In the genomic region with DNA sequence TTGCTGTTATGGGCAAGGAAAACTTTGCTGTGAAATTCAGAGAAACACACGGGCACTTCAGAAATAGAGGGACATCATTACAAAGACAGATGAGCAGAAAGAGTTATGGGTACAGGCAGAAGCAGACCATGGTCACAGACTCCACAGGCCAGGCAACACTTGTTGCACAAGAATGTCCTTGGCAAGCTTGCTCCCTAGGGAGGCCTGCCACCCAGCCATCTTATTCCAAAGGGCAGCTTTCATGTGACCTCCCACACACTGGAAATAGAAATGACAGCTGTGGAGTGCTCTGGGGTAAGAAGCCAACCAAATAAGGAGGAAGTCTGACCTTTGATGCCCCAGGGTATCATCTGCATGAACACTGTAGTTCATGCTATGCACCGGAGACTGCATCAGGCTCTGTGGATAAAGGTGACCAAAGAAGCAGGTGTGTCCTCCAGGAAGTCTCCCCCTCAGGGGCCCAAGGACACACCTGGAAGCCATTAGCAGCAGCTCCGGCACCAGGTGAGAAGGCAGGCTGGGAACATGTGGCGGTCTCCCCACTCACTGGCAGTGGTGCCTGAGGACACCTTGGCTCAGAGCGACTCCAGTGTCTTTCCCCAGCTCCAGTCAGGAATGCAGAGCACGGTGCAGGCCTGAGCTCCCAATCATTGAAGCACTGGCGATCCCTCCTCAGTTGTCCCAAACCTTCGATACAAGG, we compare ENCODE assay signal across 22 mouse cellular contexts. TPM values are rescaled to one million over a fixed set of nuclear protein-coding genes. Genes with fewer than 3 reads are reported as not detected.
A peak's percentile ranks its signal among the peaks of the same experiment; 100 is the strongest.
DNase-seq lines count a peak whose midpoint lies in the region; ATAC-seq and TF ChIP-seq lines count a peak whose summit lies in the region.
"Had no signal": no experiment of that assay in that cellular context is flagged by ENCODE, and none has a peak within 500 bp of the region (broad histone marks: within the 10 kb centered on the region; RNA-seq: fewer than 3 reads in every experiment).

No protein-coding gene starts in this region.

- no peak overlapping the region for H3K4me3 ChIP-seq in kidney, adult 2 months (ENCODE audit: insufficient read depth, low read depth, low read length)
- H3K4me3 ChIP-seq in hindbrain, embryonic 16.5 days (ENCODE audit: low read length), result no peak overlapping the region
- H3K4me3 ChIP-seq: embryonic facial prominence, embryonic 10.5 days; forebrain, embryonic 15.5 days; hindbrain, embryonic 12.5 days; liver, embryonic 15.5 days; lung, embryonic 15.5 days; megakaryocyte, embryonic 14.5 days; midbrain, embryonic 13.5 days had no signal

- no peaks in the 10 kb centered on the region for H3K9me3 ChIP-seq in hindbrain, embryonic 16.5 days (ENCODE audit: control insufficient read depth, low read length)
- H3K9me3 ChIP-seq: embryonic facial prominence, embryonic 10.5 days; forebrain, embryonic 15.5 days; hindbrain, embryonic 12.5 days; liver, embryonic 15.5 days; lung, embryonic 15.5 days; megakaryocyte, embryonic 14.5 days; midbrain, embryonic 13.5 days had no signal

- TF ChIP-seq POLR2A in kidney, adult 2 months (IDR thresholded peaks at IDR 0.05; ENCODE audit: low read depth, low read length), result no peak

- peak; percentile 54 to 87 for DNase-seq in adrenal gland, adult (ENCODE audit: inconsistent age in 2 of 2, low spot score in 1 of 2)
- no peak for DNase-seq in adrenal gland, postnatal 4 days (ENCODE audit: low spot score in 2 of 2)
- peak; percentile 27 for DNase-seq in kidney, adult 2 months
- DNase-seq in kidney, postnatal 14 days, result no peak
- DNase-seq in adrenal gland, postnatal 36 days, result peak; percentile 56 to 70
- DNase-seq in gastrocnemius, postnatal 25 days, result peak; percentile 83
- no peak for DNase-seq in yolk sac, embryonic 10.5 days (ENCODE audit: low spot score)
- DNase-seq: cerebellum, adult 11 months; cerebellum, adult 9-11 months; layer of hippocampus, adult 9-11 months; lung, postnatal 36 days had no signal

- no peak for TF ChIP-seq CTCF in kidney, adult 2 months (conservative IDR thresholded peaks at IDR 0.05; ENCODE audit: insufficient read depth, insufficient read length, low read depth, low read length)

- WGBS in kidney, adult 2 months, result 72% methylated on average over 8 of the region's 8 CpGs
- 82% methylated on average over 8 of the region's 8 CpGs for WGBS in hindbrain, embryonic 16.5 days

- H3K9ac ChIP-seq in hindbrain, embryonic 16.5 days (ENCODE audit: low read depth, low read length), result no peak overlapping the region
- H3K9ac ChIP-seq: forebrain, embryonic 15.5 days; hindbrain, embryonic 12.5 days; liver, embryonic 15.5 days; lung, embryonic 15.5 days; midbrain, embryonic 13.5 days had no signal

- no peak for ATAC-seq in hindbrain, embryonic 16.5 days
- ATAC-seq: forebrain, embryonic 15.5 days; midbrain, embryonic 13.5 days had no signal

- H3K4me1 ChIP-seq in kidney, adult 2 months (ENCODE audit: control insufficient read depth, insufficient read depth, low read length), result no peaks in the 10 kb centered on the region
- H3K4me1 ChIP-seq in hindbrain, embryonic 16.5 days (ENCODE audit: control insufficient read depth, insufficient read depth, low read depth, low read length), result no peaks in the 10 kb centered on the region
- H3K4me1 ChIP-seq: forebrain, embryonic 15.5 days; hindbrain, embryonic 12.5 days; liver, embryonic 15.5 days; lung, embryonic 15.5 days; megakaryocyte, embryonic 14.5 days had no signal

- H3K27me3 ChIP-seq in kidney, adult 2 months (replicated peaks; ENCODE audit: control insufficient read depth, insufficient read depth, low read length), result no peaks in the 10 kb centered on the region; the same call in 1 of the 2 replicates
- H3K27me3 ChIP-seq in hindbrain, embryonic 16.5 days (replicated peaks; ENCODE audit: control insufficient read depth, insufficient read depth, low read length), result no peaks in the 10 kb centered on the region
- H3K27me3 ChIP-seq: forebrain, embryonic 15.5 days had no signal

- H3K4me2 ChIP-seq in hindbrain, embryonic 16.5 days (ENCODE audit: low read length), result no peak overlapping the region
- H3K4me2 ChIP-seq: forebrain, embryonic 15.5 days; hindbrain, embryonic 12.5 days; liver, embryonic 15.5 days; lung, embryonic 15.5 days; midbrain, embryonic 13.5 days had no signal

- H3K27ac ChIP-seq in kidney, adult 2 months (ENCODE audit: insufficient read depth, low read depth, low read length), result no peak overlapping the region
- no peak overlapping the region for H3K27ac ChIP-seq in hindbrain, embryonic 16.5 days (ENCODE audit: low read depth, low read length)
- H3K27ac ChIP-seq: embryonic facial prominence, embryonic 10.5 days; forebrain, embryonic 15.5 days; hindbrain, embryonic 12.5 days; liver, embryonic 15.5 days; lung, embryonic 15.5 days; midbrain, embryonic 13.5 days had no signal

- no peaks in the 10 kb centered on the region for H3K36me3 ChIP-seq in kidney, adult 2 months (ENCODE audit: control insufficient read depth, insufficient read depth, low read length)
- no peaks in the 10 kb centered on the region for H3K36me3 ChIP-seq in hindbrain, embryonic 16.5 days (ENCODE audit: control insufficient read depth, insufficient read depth, low read length)
- H3K36me3 ChIP-seq: embryonic facial prominence, embryonic 10.5 days; forebrain, embryonic 15.5 days; hindbrain, embryonic 12.5 days; liver, embryonic 15.5 days; lung, embryonic 15.5 days; midbrain, embryonic 13.5 days had no signal

RNA-seq across cellular contexts. Expression of gene Tpbgl, which starts 7.2 kb away (rescaled TPM):
- total RNA-seq in adrenal gland, postnatal 4 days (2021), result 10 to 100 TPM; 12.7 to 14.2 TPM
- polyA plus RNA-seq in kidney, adult 2 months (2012; rRNA removed), result 3.8 and 4.0 TPM in 2 replicates
- 10 to 100 TPM; 14.9 to 18.5 TPM for total RNA-seq in adrenal gland, postnatal 36 days (2021)
- 10 to 100 TPM; 42.5 to 46.1 TPM for total RNA-seq in gastrocnemius, postnatal 25 days (2021)
- polyA plus RNA-seq in hindbrain, embryonic 16.5 days (2015; fragmentation: Nextera tagmentation; extraction: Ambion mirVana), result 2.2 and 2.7 TPM in 2 replicates
- total RNA-seq: common myeloid progenitor, adult 5-6 weeks; monocyte, adult 5-6 weeks; neutrophil, adult 5-6 weeks had no signal

Comparison
In these comparisons a context has a peak if more than half of its experiments do, and no peak if none do; other contexts are left out.
1. DNase-seq: peak in adrenal gland, adult (2 of 2), kidney, adult 2 months (single experiment), adrenal gland, postnatal 36 days (2 of 2) and gastrocnemius, postnatal 25 days (single experiment); none in adrenal gland, postnatal 4 days (0 of 2), kidney, postnatal 14 days (single experiment) and yolk sac, embryonic 10.5 days (single experiment).